Mouse (Mus musculus) intestine, embryonic 14.5 days (tissue): Measurements from ENCODE around the gene Ctr9. TPM values are rescaled to one million over a fixed set of nuclear protein-coding genes. Genes with fewer than 3 reads are reported as not detected.

Source experiments
- ATAC-seq: fragments of 200-750 bp; cut with Nextera tagmentation; replicated peaks from 2 replicates; pipeline ENCODE4 v1.8.0; 2017; ENCODE audit warnings: low read depth, moderate number of reproducible peaks, moderate TSS enrichment, moderate library complexity; ENCODE audit not compliant: low FRiP score, low TSS enrichment
- DNase-seq: peaks from one replicate; pipeline ENCODE4 v3.0.0-alpha.2; 2018; ENCODE audit warnings: low spot score
- H3K27ac ChIP-seq: fragments of 300-500 bp; sonication (generic); 2 replicates; pipeline ENCODE4 v1.5.1; 2014; ENCODE audit warnings: low read depth, mild to moderate bottlenecking, control low read depth
- H3K27me3 ChIP-seq: fragments of 300-500 bp; sonication (generic); replicated peaks from 2 replicates; pipeline ENCODE4 v1.6.1; 2014; ENCODE audit warnings: low read length, control low read depth; ENCODE audit not compliant: control insufficient read depth, insufficient read depth
- H3K36me3 ChIP-seq: fragments of 300-500 bp; sonication (generic); 2 replicates; pipeline ENCODE4 v1.6.1; 2014; ENCODE audit warnings: low read length, control low read depth; ENCODE audit not compliant: control insufficient read depth, insufficient read depth
- H3K4me1 ChIP-seq: fragments of 300-500 bp; sonication (generic); replicated peaks from 2 replicates; pipeline ENCODE4 v1.6.1; 2014; ENCODE audit warnings: low read length, control low read depth, mixed read lengths; ENCODE audit not compliant: control insufficient read depth, insufficient read depth
- H3K4me2 ChIP-seq: fragments of 300-500 bp; sonication (generic); 2 replicates; pipeline ENCODE4 v1.6.1; 2014; ENCODE audit warnings: low read length
- H3K4me3 ChIP-seq: fragments of 300-500 bp; sonication (generic); 2 replicates; pipeline ENCODE4 v1.5.1; 2014; ENCODE audit warnings: low read depth, low read length, control low read depth, mixed read lengths
- H3K9ac ChIP-seq: fragments of 300-500 bp; sonication (generic); 2 replicates; pipeline ENCODE4 v1.6.1; 2014; ENCODE audit warnings: mild to moderate bottlenecking, low read length
- H3K9me3 ChIP-seq: fragments of 300-500 bp; sonication (generic); 2 replicates; pipeline ENCODE4 v1.6.1; 2016; ENCODE audit warnings: low read length, control low read depth; ENCODE audit not compliant: control insufficient read depth
- WGBS: fragments of 180-500 bp; shearing (Covaris S2); extraction: QIAGEN DNeasy Blood & Tissue Kit; methylation state at CpG from one replicate; pipeline ENCODE4 v1.1.7; 2014; 5-methylcytosine and 5-hydroxymethylcytosine counted together
- polyA plus RNA-seq: library from polyadenylated mRNA; unstranded; fragments of >200 nt; fragmentation: Nextera tagmentation; extraction: Ambion mirVana; gene quantifications from 2 replicates; pipeline ENCODE4 v1.2.1, GENCODE M21; 2014

Gene Ctr9
- polyA plus RNA-seq = 54.0 and 61.2 TPM in 2 replicates

DNA sequence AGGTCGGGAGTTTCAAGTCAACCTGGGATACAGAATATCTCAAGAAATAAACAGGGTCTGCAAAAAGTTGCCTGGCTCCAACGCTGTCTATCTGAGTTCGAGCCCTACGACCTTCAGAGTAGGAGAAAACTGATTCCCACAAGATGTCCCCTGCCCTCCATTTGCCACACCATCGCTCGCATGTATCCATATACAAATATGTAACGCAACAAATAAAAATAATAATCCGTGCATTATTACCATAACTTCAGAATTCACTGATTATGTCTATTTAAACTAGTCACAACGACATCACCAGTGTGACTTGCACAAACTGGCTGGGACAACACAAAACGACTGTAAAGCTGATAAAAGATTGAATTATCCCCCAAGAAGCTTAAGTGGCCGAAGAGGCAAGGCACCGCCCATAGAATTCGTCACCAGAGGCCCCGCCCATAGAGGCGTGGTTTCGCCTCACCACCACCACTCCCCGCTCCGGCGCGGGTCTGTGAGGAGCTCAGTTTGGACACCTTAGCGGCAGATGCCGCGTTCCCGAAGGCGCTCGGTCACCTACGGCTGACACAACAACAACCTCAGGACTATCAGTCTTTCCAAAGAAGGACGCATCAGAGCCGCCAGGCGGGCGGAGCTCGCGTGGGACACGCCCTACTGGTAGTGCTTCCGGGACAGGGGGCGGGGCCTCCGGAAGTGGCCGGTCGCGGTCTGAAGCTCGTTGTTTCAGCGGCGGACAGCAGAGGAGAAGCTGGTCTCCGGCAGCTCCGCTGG lies at the start of gene Ctr9:
Gene Ctr9 (plus strand): TSS at position 671 of the 765 bp plus-strand sequence.
- WGBS = 6% methylated on average over 45 of the region's 45 CpGs
- peak within 1 kb of the TSS; percentile 69 for H3K9ac ChIP-seq
- H3K4me1 ChIP-seq = peaks cover 16% of the 10 kb centered on the region
- ATAC-seq = peak; percentile 95
- peak within 1 kb of the TSS; percentile 94 for H3K27ac ChIP-seq
- H3K4me3 ChIP-seq = peak within 1 kb of the TSS; percentile 87
- no peaks in the 10 kb centered on the region for H3K27me3 ChIP-seq
- H3K4me2 ChIP-seq = peak within 1 kb of the TSS; percentile 57
- DNase-seq = peak; percentile 99
- H3K36me3 ChIP-seq = peaks cover 30% of the 10 kb centered on the region
- H3K9me3 ChIP-seq = no peaks in the 10 kb centered on the region

DNA sequence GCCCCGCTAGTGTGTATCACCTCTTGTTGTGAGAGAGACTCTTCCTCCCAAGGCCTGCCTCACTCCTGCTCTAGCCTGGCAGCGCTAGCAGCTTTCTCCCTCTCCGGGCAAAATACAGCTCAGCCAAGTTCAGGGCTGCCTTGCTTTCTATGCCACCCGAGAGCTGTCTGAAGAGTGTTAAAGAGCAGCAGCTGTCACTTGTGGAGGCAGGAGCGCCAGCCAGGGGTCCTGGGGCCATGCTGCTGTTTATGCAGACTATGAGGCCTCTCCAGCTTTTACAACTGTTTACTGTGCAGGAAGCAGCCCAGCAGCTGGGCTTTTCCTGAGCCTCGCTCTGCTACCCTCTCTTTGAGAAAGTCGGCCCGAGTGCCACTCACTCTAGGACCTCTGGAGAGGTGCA lies 47.7 kb upstream of the Ctr9 start:
- Histone ChIP-seq H3K9ac (peak overlapping the region; percentile 39), H3K4me1 (peaks cover 44% of the 10 kb centered on the region), H3K9me3 (no peaks in the 10 kb centered on the region), H3K36me3 (no peaks in the 10 kb centered on the region), H3K27me3 (no peaks in the 10 kb centered on the region), H3K27ac (peak overlapping the region; percentile 95), H3K4me2 (peak overlapping the region; percentile 48), H3K4me3 (peak overlapping the region; percentile 47)
- ATAC-seq (no peak), DNase-seq (peak; percentile 65)
- WGBS = 19% methylated on average over 8 of the region's 8 CpGs

GRCm38 (mm10) chr7:110982053-110982705 lies 46.6 kb upstream of the Ctr9 start, which contains the start of gene Mrvi1:
Mrvi1 (minus strand) TSS chr7:110982461.
- peak within 1 kb of the TSS; percentile 48 for H3K4me2 ChIP-seq
- WGBS = 23% methylated on average over 7 of the region's 7 CpGs
- peak within 1 kb of the TSS; percentile 39 for H3K9ac ChIP-seq
- H3K27ac ChIP-seq = peak within 1 kb of the TSS; percentile 95
- peaks cover 44% of the 10 kb centered on the region for H3K4me1 ChIP-seq
- DNase-seq (peak; percentile 80), ATAC-seq (peak; percentile 64)
- peak within 1 kb of the TSS; percentile 47 for H3K4me3 ChIP-seq
- no peaks in the 10 kb centered on the region for H3K36me3 ChIP-seq
- H3K27me3 ChIP-seq = no peaks in the 10 kb centered on the region
- H3K9me3 ChIP-seq = no peaks in the 10 kb centered on the region

DNA sequence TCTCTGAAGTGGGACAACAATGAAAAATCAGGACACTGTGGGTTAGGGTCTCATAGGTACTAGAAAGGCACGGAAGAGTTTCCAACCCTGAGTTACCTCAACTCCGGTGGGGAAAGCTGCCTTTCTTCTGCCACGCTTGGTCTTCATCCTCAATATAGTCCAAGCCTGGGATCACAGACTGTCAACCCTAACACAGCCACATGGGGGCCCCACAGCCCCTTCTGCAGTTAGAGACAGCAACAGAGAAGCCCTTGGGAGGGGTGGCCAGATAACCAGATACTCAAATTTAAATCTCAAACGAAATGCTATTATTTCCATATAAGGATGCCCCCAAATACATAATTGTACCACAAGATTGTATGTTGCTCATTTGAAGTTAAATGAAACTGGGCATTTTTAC lies 46.0 kb upstream of the Ctr9 start:
- ATAC-seq = no peak
- peak overlapping the region; percentile 95 for H3K27ac ChIP-seq
- DNase-seq = peak; percentile 73
- peak overlapping the region; percentile 48 for H3K4me2 ChIP-seq
- no peak overlapping the region for H3K9ac ChIP-seq
- no peaks in the 10 kb centered on the region for H3K36me3 ChIP-seq
- H3K27me3 ChIP-seq = no peaks in the 10 kb centered on the region
- peaks cover 44% of the 10 kb centered on the region for H3K4me1 ChIP-seq
- WGBS = 52% methylated on average over 4 of the region's 4 CpGs
- no peaks in the 10 kb centered on the region for H3K9me3 ChIP-seq
- H3K4me3 ChIP-seq = peak overlapping the region; percentile 47; the same call in 1 of the 2 replicates

- Histone ChIP-seq H3K36me3 (no peaks in the 10 kb centered on the region), H3K4me1 (peaks cover 44% of the 10 kb centered on the region), H3K27ac (peak overlapping the region; percentile 95; the same call in 1 of the 2 replicates), H3K27me3 (no peaks in the 10 kb centered on the region), H3K4me3 (no peak overlapping the region), H3K4me2 (no peak overlapping the region), H3K9me3 (no peaks in the 10 kb centered on the region), H3K9ac (no peak overlapping the region)
- ATAC-seq (no peak), DNase-seq (no peak)
- WGBS = 28% methylated on average over 5 of the region's 5 CpGs
Measured at GRCm38 (mm10) chr7:110983621-110984020, 45.1 kb upstream of the Ctr9 start.

DNA sequence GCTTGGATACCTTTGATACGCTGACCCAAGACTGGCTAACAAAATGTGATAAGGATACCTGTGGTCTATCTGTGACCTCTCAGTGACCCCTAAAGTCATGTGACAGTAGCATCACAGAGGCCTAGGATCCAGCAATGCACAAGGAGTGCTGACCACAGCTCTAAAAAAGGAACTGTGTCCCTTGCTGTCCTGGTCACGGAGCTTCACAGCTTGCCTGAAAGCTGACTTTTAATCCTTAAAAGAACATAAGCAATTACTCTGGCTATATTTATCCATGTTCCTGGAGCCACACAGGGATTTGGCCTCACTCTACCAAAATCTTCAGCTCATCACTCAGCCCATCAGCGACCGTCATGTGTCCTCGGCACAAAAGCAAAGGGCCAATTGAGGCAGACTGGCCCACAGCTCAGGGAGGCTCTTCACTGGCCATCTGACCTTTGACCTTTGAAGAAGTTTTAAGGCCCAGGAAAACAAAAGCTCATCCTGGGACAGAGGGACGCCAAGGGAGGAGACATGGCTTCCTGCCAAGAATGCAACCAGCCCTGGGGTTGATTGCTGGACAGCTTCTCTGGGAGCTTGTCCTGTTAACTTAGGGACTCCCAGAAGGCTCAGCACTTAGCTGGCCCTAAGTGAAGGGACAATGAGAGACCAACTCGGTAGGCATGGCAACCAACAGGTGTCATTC lies 43.0 kb upstream of the Ctr9 start:
- Histone ChIP-seq H3K27me3 (no peaks in the 10 kb centered on the region), H3K4me2 (no peak overlapping the region), H3K9ac (no peak overlapping the region), H3K4me1 (peaks cover 49% of the 10 kb centered on the region), H3K4me3 (no peak overlapping the region), H3K27ac (no peak overlapping the region), H3K36me3 (no peaks in the 10 kb centered on the region), H3K9me3 (no peaks in the 10 kb centered on the region)
- DNase-seq = no peak
- 73% methylated on average over 7 of the region's 7 CpGs for WGBS
- ATAC-seq = no peak

GRCm38 (mm10) chr7:110988081-110988480 lies 40.7 kb upstream of the Ctr9 start:
- Histone ChIP-seq H3K27me3 (no peaks in the 10 kb centered on the region), H3K4me2 (no peak overlapping the region), H3K36me3 (no peaks in the 10 kb centered on the region), H3K9me3 (no peaks in the 10 kb centered on the region), H3K9ac (no peak overlapping the region), H3K27ac (no peak overlapping the region), H3K4me1 (peaks cover 42% of the 10 kb centered on the region), H3K4me3 (no peak overlapping the region)
- no peak for ATAC-seq
- WGBS = 99% methylated on average over 3 of the region's 3 CpGs
- DNase-seq = no peak

DNA sequence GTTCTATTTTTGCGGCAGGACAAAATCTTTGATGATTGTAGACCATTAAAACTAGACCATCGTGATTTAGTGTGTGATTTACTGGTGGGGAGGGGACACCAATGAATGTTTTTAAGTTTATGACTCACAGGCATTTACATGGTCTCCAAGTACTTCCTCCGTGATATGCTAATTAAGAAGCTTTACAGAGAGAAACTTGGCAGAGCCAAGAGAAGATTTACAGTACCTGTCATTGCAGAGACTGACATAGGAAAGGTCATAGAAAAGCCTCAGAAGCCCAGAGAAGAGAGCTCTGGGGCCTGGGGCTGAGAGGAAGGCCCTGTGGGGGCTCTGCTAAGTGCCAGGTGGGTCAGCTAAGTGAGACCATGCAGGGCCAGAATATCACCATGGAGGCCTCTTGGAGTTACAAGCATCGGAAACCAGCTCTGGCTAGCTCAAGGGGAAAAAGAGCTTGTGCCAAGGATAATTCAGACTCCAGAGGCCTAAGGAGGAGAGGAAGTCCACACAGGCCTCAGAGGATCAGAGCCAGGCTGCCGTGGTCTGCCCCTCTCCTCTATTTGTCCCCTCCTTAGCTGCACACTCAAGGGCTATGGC lies 39.4 kb upstream of the Ctr9 start:
- no peak overlapping the region for H3K9ac ChIP-seq
- peak overlapping the region; percentile 36; the same call in 1 of the 2 replicates for H3K27ac ChIP-seq
- H3K27me3 ChIP-seq = no peaks in the 10 kb centered on the region
- no peaks in the 10 kb centered on the region for H3K9me3 ChIP-seq
- DNase-seq = no peak
- H3K4me1 ChIP-seq = peaks cover 31% of the 10 kb centered on the region
- WGBS = 44% methylated on average over 5 of the region's 5 CpGs
- ATAC-seq = no peak
- no peak overlapping the region for H3K4me3 ChIP-seq
- H3K36me3 ChIP-seq = no peaks in the 10 kb centered on the region
- H3K4me2 ChIP-seq = no peak overlapping the region
